Mouse (Mus musculus) CD4-positive, CD25-positive, alpha-beta regulatory T cell (primary cell): ENCODE data around the gene Dnmt3b. TPM values are rescaled to one million over a fixed set of nuclear protein-coding genes. Genes with fewer than 3 reads are reported as not detected.

Experiments used
- polyA plus RNA-seq: library from polyadenylated mRNA; unstranded; fragments of 100-300 nt; shearing (Covaris generic); gene quantifications from one replicate; pipeline ENCODE4 v1.2.1, GENCODE M21; 2017

Dnmt3b gene
- polyA plus RNA-seq: 9.9 TPM

DNA sequence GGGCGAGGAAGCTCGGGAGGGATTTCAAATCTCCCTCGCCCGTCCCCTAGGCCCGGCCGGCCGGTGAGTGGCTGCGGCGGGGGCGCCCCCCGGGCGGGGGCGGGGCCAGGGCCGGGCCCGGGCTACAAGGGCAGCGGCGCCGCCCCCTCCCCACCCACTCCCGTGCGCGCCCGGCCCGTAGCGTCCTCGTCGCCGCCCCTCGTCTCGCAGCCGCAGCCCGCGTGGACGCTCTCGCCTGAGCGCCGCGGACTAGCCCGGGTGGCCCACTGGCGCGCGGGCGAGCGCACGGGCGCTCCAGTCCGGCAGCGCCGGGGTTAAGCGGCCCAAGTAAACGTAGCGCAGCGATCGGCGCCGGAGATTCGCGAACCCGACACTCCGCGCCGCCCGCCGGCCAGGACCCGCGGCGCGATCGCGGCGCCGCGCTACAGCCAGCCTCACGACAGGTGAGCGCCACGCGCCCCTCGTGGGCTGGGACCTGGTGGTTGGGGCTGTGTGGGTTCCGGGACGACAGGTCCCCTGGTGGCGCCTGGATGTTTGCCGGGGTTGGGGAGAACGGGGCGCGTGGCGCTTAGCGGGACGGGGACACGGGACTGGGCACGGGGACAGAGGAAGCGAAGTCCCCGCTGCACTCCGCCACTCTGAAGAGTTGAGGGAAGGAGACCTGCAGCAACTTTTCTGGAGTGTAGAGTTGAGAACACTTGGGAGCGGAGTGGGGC, at the start of gene Dnmt3b:
Gene Dnmt3b (plus strand): TSS at position 153 of the 716 bp plus-strand sequence.

GRCm38 (mm10) chr2:153631976-153632870, 17.0 kb upstream of the Dnmt3b start, which contains the start of gene Commd7:
Gene Commd7 (minus strand): TSS chr2:153632781.

DNA sequence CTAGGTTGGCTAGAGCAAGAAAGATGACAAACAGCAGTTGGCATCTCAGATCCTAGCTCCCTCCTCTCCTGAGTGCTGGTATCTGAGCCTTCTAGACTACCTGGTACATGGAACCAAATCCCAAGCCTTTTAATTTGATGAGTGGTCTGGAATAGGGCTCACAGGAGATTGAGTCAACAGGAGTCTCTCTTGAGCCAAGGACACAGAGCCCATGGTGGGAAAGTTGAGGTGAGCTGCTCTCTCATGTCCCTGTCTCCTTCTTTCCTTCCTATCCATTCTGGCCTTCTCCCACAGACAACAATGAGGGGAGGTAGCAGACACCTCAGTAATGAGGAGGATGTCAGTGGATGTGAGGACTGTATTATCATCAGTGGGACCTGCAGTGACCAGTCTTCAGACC, 47.1 kb downstream of the Dnmt3b start, which contains the start of gene Dnmt3c:
Gene Dnmt3c (plus strand): TSS at position 301 of the 400 bp plus-strand sequence.

Other genes starting within 250 kb of the Dnmt3b start
- gene 4930404H24Rik, start 156.7 kb upstream of the Dnmt3b start, polyA plus RNA-seq: not detected
- gene Nol4l, start 119.5 kb upstream of the Dnmt3b start, polyA plus RNA-seq: 7.8 TPM
- gene Commd7, start 16.7 kb upstream of the Dnmt3b start, polyA plus RNA-seq: 133 TPM
- not detected for gene Dnmt3c, start 47.2 kb downstream of the Dnmt3b start, polyA plus RNA-seq
- gene Mapre1, start 91.8 kb downstream of the Dnmt3b start, polyA plus RNA-seq: 194 TPM
- 0.17 TPM for gene Efcab8, start 130.5 kb downstream of the Dnmt3b start, polyA plus RNA-seq
- gene Sun5, start 221.6 kb downstream of the Dnmt3b start, polyA plus RNA-seq: not detected
- not detected for gene Bpifb2, start 225.6 kb downstream of the Dnmt3b start, polyA plus RNA-seq